Mouse (Mus musculus) thymus, adult 2 months (tissue): ENCODE data around the gene Tent2.

Experiments
- CTCF ChIP-seq: fragments of 200-500 bp; IDR thresholded peaks from 2 replicates; pipeline ENCODE4 v1.5.1; 2012; ENCODE audit warnings: mild to moderate bottlenecking, control low read depth, low read length, moderate library complexity, borderline replicate concordance; ENCODE audit not compliant: control insufficient read depth, poor library complexity, insufficient read depth; ENCODE audit errors: extremely low read depth
- POLR2A ChIP-seq: fragments of 200-500 bp; IDR thresholded peaks from 2 replicates; pipeline ENCODE4 v1.6.1; 2012; ENCODE audit warnings: mild to moderate bottlenecking, low read length, control low read depth, moderate library complexity; ENCODE audit not compliant: control insufficient read depth, poor library complexity, insufficient read depth; ENCODE audit errors: extremely low read depth

GRCm38 (mm10) chr13:93239561-93239960, 47.4 kb upstream of the Tent2 start:
- TF ChIP-seq POLR2A (no peak), CTCF (no peak)
